Mouse (Mus musculus): Measurements from ENCODE around the gene Rnase10.
A peak's percentile ranks its signal among the peaks of the same experiment; 100 is the strongest.
"Not testable (repeated sequence)": the region's sequence is repeated elsewhere in the genome, so short reads cannot be mapped to it uniquely, and the experiment has no call there.

Rnase10 gene

GRCm38 (mm10) chr14:50987668-50988067 is 19.9 kb upstream of the Rnase10 start:
- DNase-seq (ENCODE audit: low read depth, low spot score): no peak
- H3K36me3 ChIP-seq (ENCODE audit: control insufficient read depth, insufficient read depth, low read length, poor library complexity, severe bottlenecking): no peaks in the 10 kb centered on the region
- no peaks in the 10 kb centered on the region for H3K27me3 ChIP-seq (ENCODE audit: control insufficient read depth, insufficient read depth, low read length, poor library complexity, severe bottlenecking)

- Histone ChIP-seq H3K27me3 (ENCODE audit: control insufficient read depth, insufficient read depth, low read length, poor library complexity, severe bottlenecking) (no peaks in the 10 kb centered on the region), H3K36me3 (ENCODE audit: control insufficient read depth, insufficient read depth, low read length, poor library complexity, severe bottlenecking) (no peaks in the 10 kb centered on the region; the same call in 1 of the 2 replicates)
- peak; percentile 35 for DNase-seq (ENCODE audit: low read depth, low spot score)
These were observed 16.5 kb upstream of the Rnase10 start for GRCm38 (mm10) chr14:50991037-50991436.

- H3K36me3 ChIP-seq (ENCODE audit: control insufficient read depth, insufficient read depth, low read length, poor library complexity, severe bottlenecking): no peaks in the 10 kb centered on the region; the same call in 1 of the 2 replicates
- peak; percentile 61 for DNase-seq (ENCODE audit: low read depth, low spot score)
- H3K27me3 ChIP-seq (ENCODE audit: control insufficient read depth, insufficient read depth, low read length, poor library complexity, severe bottlenecking): no peaks in the 10 kb centered on the region
These were observed 10.5 kb upstream of the Rnase10 start for GRCm38 (mm10) chr14:50997088-50997487.

- Histone ChIP-seq H3K36me3 (ENCODE audit: control insufficient read depth, insufficient read depth, low read length, poor library complexity, severe bottlenecking) (no peaks in the 10 kb centered on the region; the same call in 1 of the 2 replicates), H3K27me3 (ENCODE audit: control insufficient read depth, insufficient read depth, low read length, poor library complexity, severe bottlenecking) (no peaks in the 10 kb centered on the region)
- DNase-seq (ENCODE audit: low read depth, low spot score): peak; percentile 20
These were observed 9.4 kb upstream of the Rnase10 start for GRCm38 (mm10) chr14:50997999-50998666.

GRCm38 (mm10) chr14:51007914-51008713 is 563 bp downstream of the Rnase10 start:
- Histone ChIP-seq H3K27me3 (ENCODE audit: control insufficient read depth, insufficient read depth, low read length, poor library complexity, severe bottlenecking) (no peaks in the 10 kb centered on the region), H3K36me3 (ENCODE audit: control insufficient read depth, insufficient read depth, low read length, poor library complexity, severe bottlenecking) (no peaks in the 10 kb centered on the region)
- no peak for DNase-seq (ENCODE audit: low read depth, low spot score)

GRCm38 (mm10) chr14:51008781-51009180 is 1.2 kb downstream of the Rnase10 start:
- H3K36me3 ChIP-seq (ENCODE audit: control insufficient read depth, insufficient read depth, low read length, poor library complexity, severe bottlenecking): no peaks in the 10 kb centered on the region
- no peaks in the 10 kb centered on the region for H3K27me3 ChIP-seq (ENCODE audit: control insufficient read depth, insufficient read depth, low read length, poor library complexity, severe bottlenecking)
- DNase-seq (ENCODE audit: low read depth, low spot score): no peak

- no peaks in the 10 kb centered on the region for H3K27me3 ChIP-seq (ENCODE audit: control insufficient read depth, insufficient read depth, low read length, poor library complexity, severe bottlenecking)
- H3K36me3 ChIP-seq (ENCODE audit: control insufficient read depth, insufficient read depth, low read length, poor library complexity, severe bottlenecking): no peaks in the 10 kb centered on the region
- DNase-seq (ENCODE audit: low read depth, low spot score): no peak
These were observed 2.0 kb downstream of the Rnase10 start for GRCm38 (mm10) chr14:51009572-51009971.

- H3K27me3 ChIP-seq (ENCODE audit: control insufficient read depth, insufficient read depth, low read length, poor library complexity, severe bottlenecking); H3K36me3 ChIP-seq (ENCODE audit: control insufficient read depth, insufficient read depth, low read length, poor library complexity, severe bottlenecking); DNase-seq (ENCODE audit: low read depth, low spot score): not testable (repeated sequence)
These were observed 7.2 kb downstream of the Rnase10 start for GRCm38 (mm10) chr14:51014724-51015123.

- no peak for DNase-seq (ENCODE audit: low read depth, low spot score)
- Histone ChIP-seq H3K27me3 (ENCODE audit: control insufficient read depth, insufficient read depth, low read length, poor library complexity, severe bottlenecking) (no peaks in the 10 kb centered on the region), H3K36me3 (ENCODE audit: control insufficient read depth, insufficient read depth, low read length, poor library complexity, severe bottlenecking) (no peaks in the 10 kb centered on the region)
These were observed 8.2 kb downstream of the Rnase10 start for GRCm38 (mm10) chr14:51015780-51016179.

- DNase-seq (ENCODE audit: low read depth, low spot score): no peak
These were observed 9.7 kb downstream of the Rnase10 start for GRCm38 (mm10) chr14:51017256-51017655.

GRCm38 (mm10) chr14:51023457-51023856 is 15.9 kb downstream of the Rnase10 start:
- H3K27me3 ChIP-seq (ENCODE audit: control insufficient read depth, insufficient read depth, low read length, poor library complexity, severe bottlenecking): no peaks in the 10 kb centered on the region
- DNase-seq (ENCODE audit: low read depth, low spot score): no peak
- no peaks in the 10 kb centered on the region for H3K36me3 ChIP-seq (ENCODE audit: control insufficient read depth, insufficient read depth, low read length, poor library complexity, severe bottlenecking)

More at GRCm38 (mm10) chr14:51017256-51017655, 9.7 kb downstream of the Rnase10 start:
- no peaks in the 10 kb centered on the region for H3K36me3 ChIP-seq (ENCODE audit: control insufficient read depth, insufficient read depth, low read length, poor library complexity, severe bottlenecking)
- no peaks in the 10 kb centered on the region for H3K27me3 ChIP-seq (ENCODE audit: control insufficient read depth, insufficient read depth, low read length, poor library complexity, severe bottlenecking)

GRCm38 (mm10) chr14:51024820-51025219 is 17.3 kb downstream of the Rnase10 start:
- Histone ChIP-seq H3K36me3 (ENCODE audit: control insufficient read depth, insufficient read depth, low read length, poor library complexity, severe bottlenecking) (no peaks in the 10 kb centered on the region), H3K27me3 (ENCODE audit: control insufficient read depth, insufficient read depth, low read length, poor library complexity, severe bottlenecking) (no peaks in the 10 kb centered on the region)
- no peak for DNase-seq (ENCODE audit: low read depth, low spot score)

- no peaks in the 10 kb centered on the region for H3K27me3 ChIP-seq (ENCODE audit: control insufficient read depth, insufficient read depth, low read length, poor library complexity, severe bottlenecking)
- H3K36me3 ChIP-seq (ENCODE audit: control insufficient read depth, insufficient read depth, low read length, poor library complexity, severe bottlenecking): no peaks in the 10 kb centered on the region
- peak; percentile 92 for DNase-seq (ENCODE audit: low read depth, low spot score)
These were observed 19.0 kb downstream of the Rnase10 start for GRCm38 (mm10) chr14:51026391-51027133.

GRCm38 (mm10) chr14:51027387-51028155 is 20.0 kb downstream of the Rnase10 start:
- no peak for DNase-seq (ENCODE audit: low read depth, low spot score)
- H3K36me3 ChIP-seq (ENCODE audit: control insufficient read depth, insufficient read depth, low read length, poor library complexity, severe bottlenecking): no peaks in the 10 kb centered on the region

More at GRCm38 (mm10) chr14:51027387-51028155, 20.0 kb downstream of the Rnase10 start:
- H3K27me3 ChIP-seq (ENCODE audit: control insufficient read depth, insufficient read depth, low read length, poor library complexity, severe bottlenecking): no peaks in the 10 kb centered on the region

Measured in splenic B cell, adult 2 months (primary cell).